Mouse (Mus musculus) embryonic fibroblast, embryonic 13.5 days (primary cell): Measurements from ENCODE around the gene Rpn1.

Source experiments
- CTCF ChIP-seq: IDR thresholded peaks from 2 replicates; pipeline ENCODE4 v1.5.1; 2011; ENCODE audit warnings: mild to moderate bottlenecking, control low read depth, low read length, moderate library complexity, borderline replicate concordance; ENCODE audit not compliant: insufficient read depth
- POLR2A ChIP-seq: IDR thresholded peaks from 2 replicates; pipeline ENCODE4 v1.6.1; 2011; ENCODE audit warnings: low read depth, mild to moderate bottlenecking, control low read depth, low read length, moderate library complexity

DNA sequence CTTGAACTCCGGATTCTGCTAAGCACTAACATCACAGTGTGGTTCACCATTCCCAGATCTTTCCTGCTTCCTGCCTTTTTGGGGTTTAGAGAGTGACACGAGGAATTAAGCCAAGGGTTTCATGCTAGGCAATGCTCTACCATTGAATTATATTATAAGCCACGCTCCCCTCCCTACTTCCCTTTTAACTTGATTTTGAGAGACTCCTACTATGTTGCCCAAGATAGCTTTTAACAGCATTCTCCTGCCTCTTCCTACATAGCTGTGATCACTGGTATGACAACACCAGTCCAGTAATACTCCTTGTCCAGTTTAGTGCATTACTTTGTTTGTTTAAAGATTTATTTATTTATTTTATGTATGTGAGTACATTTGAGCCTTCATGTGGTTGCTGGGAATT lies 16.6 kb upstream of the Rpn1 start:
- no peak for TF ChIP-seq POLR2A
- no peak for TF ChIP-seq CTCF
